Mouse (Mus musculus) ES-E14 (cell line): ENCODE measurements around the gene Parp2. TPM values are rescaled to one million over a fixed set of nuclear protein-coding genes. Genes with fewer than 3 reads are reported as not detected.
A peak's percentile ranks its signal among the peaks of the same experiment; 100 is the strongest.

Experiments used
- DNase-seq: peaks from one replicate; pipeline ENCODE4 v3.0.0-alpha.2; 2013; ENCODE audit warnings: low read depth, low spot score
- H3K27ac ChIP-seq: 2 replicates; pipeline ENCODE4 v1.5.1; 2012; ENCODE audit warnings: low read depth, mild to moderate bottlenecking, low read length, moderate library complexity, mixed read lengths; ENCODE audit not compliant: poor library complexity, insufficient read depth, severe bottlenecking
- H3K36me3 ChIP-seq: 2 replicates; pipeline ENCODE4 v1.6.1; 2012; ENCODE audit warnings: mild to moderate bottlenecking, low read length, moderate library complexity, mixed read lengths; ENCODE audit not compliant: control insufficient read depth, poor library complexity, insufficient read depth, severe bottlenecking
- H3K4me1 ChIP-seq, 2 experiments: fragments of 150-350 bp in 1 of 2; sonication (generic) in 1 of 2; 2 replicates each; pipeline ENCODE4 v1.6.1; 2012; ENCODE audit warnings: low read length in 2 of 2, mild to moderate bottlenecking in 1 of 2, mixed read lengths in 1 of 2; ENCODE audit not compliant: control insufficient read depth in 2 of 2, insufficient read depth in 2 of 2, poor library complexity in 1 of 2
- H3K4me3 ChIP-seq, 2 experiments: fragments of 150-350 bp in 1 of 2; sonication (generic) in 1 of 2; 2 replicates each; pipeline ENCODE4 v1.5.1; 2012; ENCODE audit warnings: low read length in 2 of 2, low read depth in 1 of 2, mild to moderate bottlenecking in 1 of 2, mixed read lengths in 1 of 2; ENCODE audit not compliant: insufficient read depth in 1 of 2, poor library complexity in 1 of 2, severe bottlenecking in 1 of 2
- H3K9ac ChIP-seq: 2 replicates; pipeline ENCODE4 v1.6.1; 2012; ENCODE audit warnings: low read depth, mild to moderate bottlenecking, low read length, mixed read lengths; ENCODE audit not compliant: poor library complexity, insufficient read depth, severe bottlenecking
- H3K9me3 ChIP-seq: fragments of 150-350 bp; sonication (generic); 2 replicates; pipeline ENCODE4 v1.6.1; 2012; ENCODE audit warnings: low read depth, mild to moderate bottlenecking, low read length; ENCODE audit not compliant: control insufficient read depth, insufficient read depth
- CHD2 ChIP-seq: IDR thresholded peaks from 2 replicates; pipeline ENCODE4 v1.6.1; 2014; ENCODE audit warnings: mild to moderate bottlenecking, low read depth, low read length, inconsistent platforms
- HCFC1 ChIP-seq: IDR thresholded peaks from 2 replicates; pipeline ENCODE4 v1.6.1; 2012; ENCODE audit warnings: low read length, inconsistent platforms, borderline replicate concordance; ENCODE audit not compliant: insufficient read depth
- MAFK ChIP-seq: IDR thresholded peaks from 2 replicates; pipeline ENCODE4 v1.6.1; 2014; ENCODE audit warnings: mild to moderate bottlenecking, low read depth, low read length, inconsistent platforms; ENCODE audit not compliant: insufficient read depth
- ZC3H11A ChIP-seq: IDR thresholded peaks from 2 replicates; pipeline ENCODE4 v1.6.1; 2012; ENCODE audit warnings: low read depth, mild to moderate bottlenecking, inconsistent platforms, low read length, borderline replicate concordance
- ZNF384 ChIP-seq: IDR thresholded peaks from 2 replicates; pipeline ENCODE4 v1.6.1; 2012; ENCODE audit warnings: low read depth, low read length, inconsistent platforms
- in situ Hi-C, 2 experiments: fragments of 600-800 bp; cut with MboI; formaldehyde crosslinking; loops; one replicate each; pipeline ENCODE4 v1.15.1; 2025; ENCODE audit warnings: low sequenced_read_pairs in 2 of 2, inconsistent platforms in 1 of 2; ENCODE audit not compliant: unreplicated experiment in 2 of 2
- total RNA-seq: library from RNA; depleted of rRNA; stranded (reverse); fragments of 300-350 nt; gene quantifications from 2 replicates; pipeline ENCODE4 v1.2.3, GENCODE M21; 2012; rRNA removed

Gene Parp2
- 44.7 and 115 TPM in 2 replicates for total RNA-seq

DNA sequence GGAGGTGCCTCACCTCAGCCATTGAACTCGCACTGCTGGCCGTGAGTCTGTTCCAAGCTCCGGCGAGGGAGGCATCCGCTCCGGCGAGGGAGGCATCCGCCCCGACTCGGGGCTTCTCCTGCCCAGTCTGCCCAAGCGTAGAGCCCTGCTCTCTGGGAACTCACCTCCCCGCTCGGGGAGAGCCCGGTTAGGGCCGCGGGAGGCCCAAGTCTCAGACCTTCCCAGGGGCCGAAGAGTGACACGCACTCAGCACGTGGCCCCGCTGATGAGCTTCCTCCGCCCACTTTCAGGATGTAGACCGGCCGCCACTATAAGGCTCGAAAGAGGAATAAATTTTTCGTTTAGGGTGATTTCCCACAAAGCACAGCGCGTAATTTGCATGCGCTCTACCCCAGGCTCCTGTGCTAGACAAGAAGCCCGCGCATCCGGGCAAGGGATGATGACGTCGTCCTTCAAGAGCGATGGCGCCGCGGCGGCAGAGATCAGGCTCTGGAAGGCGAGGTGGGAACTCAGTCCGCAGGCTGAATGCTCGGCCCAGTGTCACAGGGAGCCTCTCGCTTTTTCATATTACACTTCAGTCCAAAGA is at the start of gene Parp2, which contains the start of gene Ccnb1ip1:
TSS of gene Parp2 (plus strand) at position 355 of the 586 bp plus-strand sequence.
TSS of gene Ccnb1ip1 (minus strand) at position 246 of the 586 bp plus-strand sequence.
- Histone ChIP-seq H3K9me3 (no peaks in the 10 kb centered on the region), H3K4me1 (peaks cover 2 to 5% of the 10 kb centered on the region in 2 experiments; a peak in 3 of 4 replicates), H3K9ac (peak within 1 kb of the TSS; percentile 98), H3K4me3 (peak within 1 kb of the TSS; percentile 91 to 95), H3K27ac (peak within 1 kb of the TSS; percentile 74; the same call in 1 of the 2 replicates), H3K36me3 (peaks cover 16% of the 10 kb centered on the region)
- TF ChIP-seq MAFK (no peak), CHD2 (no peak), HCFC1 (peak; percentile 73; the same call in 1 of the 2 replicates), ZC3H11A (no peak)
- in situ Hi-C loops: no loop called here
- peak; percentile 96 for DNase-seq

DNA sequence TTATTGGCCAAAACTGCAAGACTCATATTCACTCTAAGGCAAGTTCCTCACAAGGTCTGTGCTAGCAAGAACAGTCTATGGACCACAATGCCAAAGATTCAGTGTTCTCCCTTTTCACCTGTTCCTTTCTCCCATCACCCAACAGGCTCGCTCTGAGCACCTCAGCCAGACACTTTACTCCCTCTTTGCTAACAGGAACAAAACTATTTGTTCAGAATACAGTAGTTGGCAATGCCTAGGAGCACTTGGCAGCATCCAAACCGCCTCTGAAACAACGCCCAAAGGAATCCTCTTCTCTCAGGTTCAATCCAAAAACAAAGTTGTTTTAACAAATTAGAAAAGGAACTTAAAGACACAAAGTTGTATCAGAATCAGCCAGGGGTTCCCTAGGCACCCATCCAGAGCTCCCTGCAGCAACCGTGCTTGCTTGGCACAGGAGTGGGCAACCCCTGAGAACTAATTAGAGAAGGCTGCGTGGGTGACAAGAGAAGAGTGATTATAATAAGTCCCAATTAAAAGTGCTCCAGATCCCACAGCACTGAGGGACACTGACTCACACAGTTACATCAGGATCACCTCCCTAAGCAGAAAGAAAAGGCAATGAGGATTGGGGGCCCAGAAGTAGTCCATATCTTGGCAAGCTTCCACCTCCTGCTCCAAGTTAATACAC is 49.1 kb upstream of the Parp2 start:
- no peaks in the 10 kb centered on the region for H3K4me1 ChIP-seq
- H3K27ac ChIP-seq: no peak overlapping the region
- H3K9me3 ChIP-seq: no peaks in the 10 kb centered on the region
- TF ChIP-seq HCFC1: no peak
- TF ChIP-seq MAFK: no peak
- no peak for TF ChIP-seq ZNF384
- TF ChIP-seq ZC3H11A: no peak
- no peak for TF ChIP-seq CHD2
- DNase-seq: no peak
- no peak overlapping the region for H3K4me3 ChIP-seq
- no peak overlapping the region for H3K9ac ChIP-seq
- no peaks in the 10 kb centered on the region for H3K36me3 ChIP-seq
- in situ Hi-C loops: loop anchor here in 1 of 2 experiments (25.0 kb wide), 2 partner anchors 396 to 896 kb away; partner anchors contain the start of gene Tlr11

DNA sequence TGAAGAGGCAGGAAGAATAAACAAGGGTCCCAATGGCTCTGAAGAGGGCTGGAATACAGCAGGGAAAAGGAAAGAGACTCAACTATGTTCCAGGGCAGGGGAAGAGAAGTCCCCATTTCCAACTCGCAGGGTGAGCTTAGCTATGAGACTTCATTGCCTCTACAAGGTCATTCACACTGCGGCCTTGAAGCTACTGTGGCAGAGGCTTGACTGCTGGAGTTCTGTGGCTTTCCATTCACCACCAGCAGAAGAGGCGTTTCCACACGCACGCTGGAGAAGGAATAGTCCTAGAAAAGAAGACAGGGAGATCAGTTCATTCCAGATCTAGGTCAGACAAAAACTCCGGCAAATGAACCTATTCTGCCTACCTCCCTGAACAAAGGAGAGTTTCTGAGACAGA is 41.9 kb upstream of the Parp2 start:
- no peak for DNase-seq
- TF ChIP-seq MAFK (no peak), HCFC1 (no peak), ZC3H11A (no peak), CHD2 (no peak), ZNF384 (no peak)
- no peak overlapping the region for H3K27ac ChIP-seq
- H3K36me3 ChIP-seq: peaks cover 22% of the 10 kb centered on the region
- in situ Hi-C loops: loop anchor here in 1 of 2 experiments (25.0 kb wide), 2 partner anchors 403 to 903 kb away; partner anchors contain the start of gene Tlr11
- no peak overlapping the region for H3K4me3 ChIP-seq
- no peaks in the 10 kb centered on the region for H3K9me3 ChIP-seq
- no peaks in the 10 kb centered on the region for H3K4me1 ChIP-seq
- no peak overlapping the region for H3K9ac ChIP-seq

DNA sequence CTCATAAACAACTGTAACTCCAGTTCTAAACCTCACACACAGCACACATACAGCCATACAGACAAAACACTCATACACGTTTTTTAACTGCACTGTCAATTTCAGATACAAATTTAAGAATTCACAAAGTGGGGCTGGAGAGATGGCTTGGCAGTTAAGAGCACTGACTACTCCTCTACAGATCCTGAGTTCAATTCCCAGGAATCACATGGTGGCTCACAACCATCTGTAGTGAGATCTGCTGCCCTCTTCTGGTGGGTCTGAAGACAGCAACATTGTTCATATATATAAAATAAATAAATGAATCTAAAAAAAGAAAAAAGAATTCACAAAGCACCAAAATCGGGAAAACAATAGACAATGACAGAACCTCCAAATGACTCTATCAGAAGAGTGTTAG is 36.3 kb upstream of the Parp2 start:
- TF ChIP-seq MAFK (no peak), ZC3H11A (no peak), CHD2 (no peak), HCFC1 (no peak), ZNF384 (no peak)
- H3K4me1 ChIP-seq: no peaks in the 10 kb centered on the region
- H3K4me3 ChIP-seq: no peak overlapping the region
- DNase-seq: no peak
- H3K9ac ChIP-seq: no peak overlapping the region
- in situ Hi-C loops: loop anchor here in 1 of 2 experiments (25.0 kb wide), 2 partner anchors 409 to 909 kb away; partner anchors contain the start of gene Tlr11
- H3K27ac ChIP-seq: no peak overlapping the region
- no peaks in the 10 kb centered on the region for H3K9me3 ChIP-seq
- H3K36me3 ChIP-seq: peaks cover 36% of the 10 kb centered on the region
